Mouse (Mus musculus) heart, adult 2 months (tissue): Measurements from ENCODE around the gene Pawr.

Experiments
- CTCF ChIP-seq: fragments of 200-600 bp; IDR thresholded peaks from 2 replicates; pipeline ENCODE4 v1.8.1; 2022; ENCODE audit warnings: antibody characterized with exemption, mild to moderate bottlenecking, moderate library complexity
- POLR2A ChIP-seq: fragments of 200-500 bp; IDR thresholded peaks from 2 replicates; pipeline ENCODE4 v1.6.1; 2011; ENCODE audit warnings: mild to moderate bottlenecking, low read depth, low read length, control low read depth; ENCODE audit not compliant: insufficient read depth

DNA sequence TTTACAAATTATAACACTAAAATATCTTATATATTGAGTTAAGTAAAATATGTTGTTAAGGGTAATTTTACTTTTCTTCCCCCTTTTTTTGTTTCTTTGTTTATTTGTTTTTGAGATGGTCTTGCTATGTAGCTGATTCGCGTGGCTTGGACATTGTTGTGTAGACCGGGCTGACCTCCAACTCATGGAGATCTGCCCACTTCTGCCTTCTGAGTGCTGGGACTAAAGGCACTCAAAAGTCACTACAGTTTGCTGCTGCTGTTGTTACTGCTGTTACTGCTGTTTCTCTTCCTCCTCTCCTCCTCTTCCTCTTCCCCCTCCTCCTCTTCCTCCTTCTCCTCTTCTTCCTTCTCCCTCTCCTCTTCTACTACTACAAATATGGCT, 23.5 kb downstream of the Pawr start:
- no peak for TF ChIP-seq POLR2A
- TF ChIP-seq CTCF, result no peak
